Mouse (Mus musculus) liver, embryonic 12.5 days (tissue): ENCODE measurements around the gene Ccdc96. TPM values are rescaled to one million over a fixed set of nuclear protein-coding genes. Genes with fewer than 3 reads are reported as not detected.
A peak's percentile ranks its signal among the peaks of the same experiment; 100 is the strongest.

Experiments
- ATAC-seq: fragments of 200-750 bp; cut with Nextera tagmentation; 2 replicates; pipeline ENCODE4 v1.8.0; 2017; ENCODE audit warnings: moderate number of reproducible peaks, mild to moderate bottlenecking, moderate library complexity
- H3K27ac ChIP-seq: fragments of 300-500 bp; sonication (generic); 2 replicates; pipeline ENCODE4 v1.5.1; 2016; ENCODE audit warnings: mild to moderate bottlenecking
- H3K27me3 ChIP-seq: fragments of 300-500 bp; sonication (generic); replicated peaks from 2 replicates; pipeline ENCODE4 v1.6.1; 2016; ENCODE audit warnings: mild to moderate bottlenecking, moderate library complexity
- H3K36me3 ChIP-seq: fragments of 300-500 bp; sonication (generic); 2 replicates; pipeline ENCODE4 v1.6.1; 2016; ENCODE audit warnings: mild to moderate bottlenecking, moderate library complexity
- H3K4me1 ChIP-seq: fragments of 300-500 bp; sonication (generic); 2 replicates; pipeline ENCODE4 v1.6.1; 2016
- H3K4me2 ChIP-seq: fragments of 300-500 bp; sonication (generic); 2 replicates; pipeline ENCODE4 v1.6.1; 2016; ENCODE audit warnings: mild to moderate bottlenecking, moderate library complexity
- H3K4me3 ChIP-seq: fragments of 300-500 bp; sonication (generic); 2 replicates; pipeline ENCODE4 v1.5.1; 2016; ENCODE audit warnings: mild to moderate bottlenecking, moderate library complexity
- H3K9ac ChIP-seq: fragments of 300-500 bp; sonication (generic); 2 replicates; pipeline ENCODE4 v1.6.1; 2016; ENCODE audit warnings: mild to moderate bottlenecking, moderate library complexity
- H3K9me3 ChIP-seq: fragments of 300-500 bp; sonication (generic); replicated peaks from 2 replicates; pipeline ENCODE4 v1.6.1; 2016; ENCODE audit warnings: mild to moderate bottlenecking, moderate library complexity
- WGBS: fragments of 180-500 bp; shearing (Covaris S2); methylation state at CpG from one replicate; pipeline ENCODE4 v1.1.7; 2016; ENCODE audit not compliant: insufficient replicate concordance; 5-methylcytosine and 5-hydroxymethylcytosine counted together
- polyA plus RNA-seq: library from polyadenylated mRNA; unstranded; fragments of >200 nt; fragmentation: Nextera tagmentation; extraction: Ambion mirVana; gene quantifications from 2 replicates; pipeline ENCODE4 v1.2.1, GENCODE M21; 2016

Ccdc96 gene
- polyA plus RNA-seq, 1 experiment from 2014 or later, result 0.25 TPM

DNA sequence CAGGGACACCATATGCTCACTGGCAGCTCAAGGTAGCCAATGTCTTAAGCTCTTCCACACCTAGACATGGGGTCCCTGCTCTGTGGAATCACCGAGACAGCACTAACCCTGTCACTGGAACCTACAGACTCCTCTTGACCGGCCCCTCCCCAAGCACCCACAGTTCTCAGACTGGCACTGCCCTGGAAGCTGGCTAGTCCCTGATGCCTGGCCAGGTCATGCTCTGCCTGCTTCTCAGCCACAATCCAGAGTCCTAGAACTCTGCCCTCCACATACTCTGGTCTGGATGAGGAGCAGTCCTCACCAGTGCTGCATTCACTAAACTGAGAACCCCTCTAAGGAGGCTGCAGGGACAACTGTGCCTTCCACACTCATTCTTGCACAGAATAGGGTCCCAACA is 26.6 kb downstream of the Ccdc96 start:
- Histone ChIP-seq H3K36me3 (peaks cover 88% of the 10 kb centered on the region), H3K27ac (no peak overlapping the region), H3K9me3 (no peaks in the 10 kb centered on the region), H3K4me3 (no peak overlapping the region), H3K27me3 (no peaks in the 10 kb centered on the region), H3K9ac (no peak overlapping the region), H3K4me2 (no peak overlapping the region), H3K4me1 (no peaks in the 10 kb centered on the region)
- no peak for ATAC-seq
- 93% methylated on average over 2 of the region's 2 CpGs for WGBS

DNA sequence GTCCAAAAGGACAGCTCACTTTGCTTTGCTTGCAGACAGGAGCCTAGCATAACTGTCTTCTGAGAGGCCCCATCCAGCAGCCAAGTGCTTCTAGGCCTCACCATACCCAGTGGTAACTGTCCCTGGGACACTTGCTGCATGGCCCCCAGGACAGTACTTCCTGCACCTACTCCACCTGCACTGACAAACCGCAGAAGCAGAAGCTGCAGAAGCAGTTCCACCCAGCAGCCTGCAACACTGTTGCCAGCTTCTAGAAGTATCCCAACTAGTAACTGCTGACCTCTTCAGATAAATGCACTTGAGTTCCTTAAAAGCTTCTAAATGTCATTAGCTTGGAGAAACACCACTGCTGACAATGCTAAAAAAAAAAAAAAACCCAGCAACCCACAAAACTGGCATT is 30.7 kb downstream of the Ccdc96 start:
- Histone ChIP-seq H3K27ac (no peak overlapping the region), H3K4me1 (no peaks in the 10 kb centered on the region), H3K36me3 (peaks cover 93% of the 10 kb centered on the region), H3K9me3 (no peaks in the 10 kb centered on the region), H3K27me3 (no peaks in the 10 kb centered on the region), H3K4me2 (no peak overlapping the region), H3K9ac (no peak overlapping the region), H3K4me3 (no peak overlapping the region)
- whole genome bisulfite sequencing, result 72% methylated on average over 1 of the region's 1 CpGs
- no peak for ATAC-seq

DNA sequence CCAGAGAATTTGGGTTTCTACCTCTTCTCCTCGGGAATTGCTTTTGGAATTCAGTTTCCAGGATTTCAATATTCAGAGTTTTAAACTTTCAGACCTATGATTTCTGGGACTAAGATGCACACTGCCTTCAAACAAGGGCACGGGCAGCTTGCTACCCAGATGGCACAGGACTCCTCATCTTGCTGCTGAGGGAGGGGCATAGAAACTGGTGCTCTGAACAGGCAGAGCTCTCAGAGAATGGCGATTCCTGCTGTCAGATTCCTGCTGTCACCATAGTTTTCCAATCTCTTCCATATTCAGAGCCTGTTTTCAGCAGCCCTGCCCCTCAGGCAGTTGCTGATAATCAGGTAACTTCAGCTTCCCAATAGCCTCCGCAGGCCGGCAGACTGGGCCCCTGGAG is 31.2 kb downstream of the Ccdc96 start:
- Histone ChIP-seq H3K4me2 (no peak overlapping the region), H3K4me3 (no peak overlapping the region), H3K9me3 (no peaks in the 10 kb centered on the region), H3K36me3 (peaks cover 93% of the 10 kb centered on the region), H3K9ac (no peak overlapping the region), H3K4me1 (no peaks in the 10 kb centered on the region), H3K27me3 (no peaks in the 10 kb centered on the region), H3K27ac (no peak overlapping the region)
- WGBS, result 79% methylated on average over 5 of the region's 5 CpGs
- ATAC-seq, result no peak

DNA sequence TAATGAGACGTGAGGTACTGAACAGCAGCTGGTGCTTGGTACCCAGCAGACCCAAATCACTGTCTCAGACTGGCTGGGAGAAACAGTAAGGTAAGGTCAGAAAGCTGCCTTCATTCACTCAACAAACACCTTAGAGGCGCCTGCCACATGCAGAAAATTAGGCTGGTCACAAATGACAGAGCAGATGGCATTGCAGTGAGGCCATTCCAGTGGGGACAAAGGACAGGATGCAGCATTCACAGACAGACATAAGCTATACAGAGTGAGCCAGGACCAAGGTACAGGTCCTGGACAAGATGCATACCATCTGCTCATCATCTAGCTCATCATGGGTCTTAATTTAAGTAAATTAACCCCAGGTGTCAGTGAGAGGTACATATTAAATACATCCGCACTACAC is 33.2 kb downstream of the Ccdc96 start:
- no peak for ATAC-seq
- Histone ChIP-seq H3K9me3 (no peaks in the 10 kb centered on the region), H3K9ac (no peak overlapping the region), H3K36me3 (peaks cover 93% of the 10 kb centered on the region), H3K27ac (no peak overlapping the region), H3K27me3 (no peaks in the 10 kb centered on the region), H3K4me1 (peaks cover 4% of the 10 kb centered on the region), H3K4me2 (no peak overlapping the region), H3K4me3 (no peak overlapping the region)
- 80% methylated on average over 3 of the region's 3 CpGs for WGBS

DNA sequence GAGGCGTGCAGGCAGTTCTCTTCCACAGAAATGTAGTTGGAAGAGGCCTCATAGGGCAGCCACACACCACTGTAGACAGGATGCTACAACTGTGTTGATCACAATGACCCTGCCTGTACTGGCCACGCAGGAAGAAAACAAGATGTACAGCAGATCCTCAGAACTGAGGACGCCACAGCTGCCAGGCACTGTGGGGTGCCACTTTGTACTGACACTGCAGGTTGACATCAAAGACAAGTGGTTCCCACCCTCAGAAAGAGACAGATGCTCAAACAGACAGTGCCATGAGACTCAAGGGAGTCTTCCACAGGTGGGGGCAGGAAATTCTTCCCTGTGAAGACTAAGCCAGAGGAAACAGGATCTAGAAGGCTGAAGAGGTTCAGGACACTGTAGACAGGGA is 35.4 kb downstream of the Ccdc96 start:
- Histone ChIP-seq H3K9me3 (no peaks in the 10 kb centered on the region), H3K4me2 (no peak overlapping the region), H3K27me3 (no peaks in the 10 kb centered on the region), H3K27ac (no peak overlapping the region), H3K36me3 (peaks cover 92% of the 10 kb centered on the region), H3K4me3 (no peak overlapping the region), H3K9ac (no peak overlapping the region), H3K4me1 (peaks cover 25% of the 10 kb centered on the region)
- ATAC-seq, result no peak
- WGBS, result 82% methylated on average over 3 of the region's 3 CpGs

DNA sequence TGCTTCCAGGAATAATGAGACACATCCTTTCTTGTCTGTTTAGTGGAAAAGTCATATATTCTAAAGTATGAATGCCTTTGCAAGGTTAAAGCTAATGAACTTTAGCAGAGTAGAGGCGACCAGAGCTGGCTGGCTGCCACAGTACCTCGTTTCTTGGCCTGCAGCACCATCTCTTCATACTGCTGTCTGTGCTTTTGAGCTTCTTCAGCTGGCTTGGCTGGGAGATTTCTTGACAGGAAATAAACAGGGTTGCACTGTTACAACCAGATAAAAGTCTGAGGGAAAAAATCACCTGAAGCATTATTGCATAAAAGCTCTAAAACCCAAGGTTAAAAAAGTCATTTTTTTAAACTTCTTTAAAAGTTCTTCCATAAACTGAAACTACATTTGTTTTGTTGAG is 38.4 kb downstream of the Ccdc96 start:
- no peaks in the 10 kb centered on the region for H3K27me3 ChIP-seq
- peaks cover 27% of the 10 kb centered on the region for H3K4me1 ChIP-seq
- H3K36me3 ChIP-seq, result peaks cover 73% of the 10 kb centered on the region
- H3K4me3 ChIP-seq, result no peak overlapping the region
- no peak overlapping the region for H3K9ac ChIP-seq
- peak overlapping the region; percentile 38; the same call in 1 of the 2 replicates for H3K27ac ChIP-seq
- no peak for ATAC-seq
- no peaks in the 10 kb centered on the region for H3K9me3 ChIP-seq
- H3K4me2 ChIP-seq, result no peak overlapping the region
- 38% methylated on average over 2 of the region's 2 CpGs for WGBS

DNA sequence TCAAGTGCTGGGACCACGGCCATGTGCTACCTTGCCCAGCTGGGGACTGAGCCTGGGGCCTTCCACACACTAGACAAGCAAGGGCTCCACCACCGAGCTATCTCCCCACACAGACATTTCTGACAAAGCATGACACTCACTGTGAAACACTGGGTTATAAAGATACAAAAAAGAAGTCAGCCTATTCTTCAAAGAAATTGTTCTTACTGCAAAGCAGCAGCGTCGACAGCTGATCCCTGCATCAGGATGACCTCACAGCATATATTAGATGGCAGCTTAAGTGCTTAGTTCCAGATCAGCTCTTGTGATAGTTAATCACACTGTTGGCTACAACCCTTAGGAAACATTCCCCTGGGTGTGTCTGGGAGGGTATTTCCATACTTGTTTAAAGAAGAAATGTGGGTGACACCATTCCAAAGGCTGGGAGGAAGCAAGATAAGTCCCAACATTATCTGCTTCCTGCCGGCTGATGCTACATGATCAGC is 38.9 kb downstream of the Ccdc96 start:
- H3K27ac ChIP-seq, result peak overlapping the region; percentile 38
- H3K4me1 ChIP-seq, result peaks cover 32% of the 10 kb centered on the region
- WGBS, result 34% methylated on average over 5 of the region's 5 CpGs
- H3K9ac ChIP-seq, result no peak overlapping the region
- H3K4me2 ChIP-seq, result no peak overlapping the region
- H3K4me3 ChIP-seq, result no peak overlapping the region
- no peaks in the 10 kb centered on the region for H3K9me3 ChIP-seq
- ATAC-seq, result peak; percentile 73; the same call in 1 of the 2 replicates
- H3K27me3 ChIP-seq, result no peaks in the 10 kb centered on the region
- peaks cover 69% of the 10 kb centered on the region for H3K36me3 ChIP-seq

DNA sequence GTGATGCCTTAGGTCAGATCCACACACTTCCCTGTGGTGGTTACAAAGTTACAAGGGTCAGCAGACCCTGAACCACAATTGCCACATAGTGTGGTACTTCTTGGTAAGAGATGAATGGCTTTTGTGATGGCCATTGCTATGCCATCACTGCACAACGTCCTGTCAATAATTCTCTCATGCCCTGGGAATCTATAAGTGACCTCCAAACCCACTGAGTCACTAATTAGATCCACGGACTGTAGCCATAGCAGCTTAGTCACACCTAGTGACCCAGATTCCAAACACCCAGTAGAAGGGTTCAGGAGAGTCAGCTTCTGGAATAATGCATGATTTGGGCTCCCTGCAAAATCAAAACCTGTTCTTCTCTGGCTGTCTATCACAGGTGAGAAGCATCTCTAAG is 40.8 kb downstream of the Ccdc96 start:
- H3K27me3 ChIP-seq, result no peaks in the 10 kb centered on the region
- H3K4me1 ChIP-seq, result peaks cover 51% of the 10 kb centered on the region
- no peak overlapping the region for H3K4me2 ChIP-seq
- no peak overlapping the region for H3K9ac ChIP-seq
- H3K36me3 ChIP-seq, result peaks cover 49% of the 10 kb centered on the region
- H3K4me3 ChIP-seq, result no peak overlapping the region
- H3K9me3 ChIP-seq, result no peaks in the 10 kb centered on the region
- no peak for ATAC-seq
- 75% methylated on average over 2 of the region's 2 CpGs for WGBS
- H3K27ac ChIP-seq, result no peak overlapping the region

DNA sequence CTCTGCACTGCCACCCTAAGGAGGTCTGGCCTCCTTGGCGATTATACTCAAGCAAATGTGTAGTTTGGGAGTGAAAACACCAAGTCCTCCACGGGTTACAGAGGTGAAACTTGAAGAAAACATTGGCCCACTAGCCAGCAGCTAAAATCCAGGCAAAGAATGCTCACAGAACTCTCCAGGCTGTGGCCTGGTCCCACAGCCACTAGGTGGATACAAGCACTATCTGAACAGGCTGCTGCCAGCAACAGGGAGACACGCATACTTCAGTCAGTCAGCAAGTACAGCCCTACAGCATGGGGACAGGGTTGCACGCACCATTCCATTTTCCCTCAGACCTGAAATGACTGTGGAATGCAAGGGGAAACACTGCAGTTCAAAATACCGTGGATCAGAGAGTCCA is 41.9 kb downstream of the Ccdc96 start:
- 65% methylated on average over 5 of the region's 5 CpGs for WGBS
- no peak for ATAC-seq
- H3K4me2 ChIP-seq, result no peak overlapping the region
- no peak overlapping the region for H3K27ac ChIP-seq
- peaks cover 62% of the 10 kb centered on the region for H3K4me1 ChIP-seq
- H3K9me3 ChIP-seq, result no peaks in the 10 kb centered on the region
- peaks cover 39% of the 10 kb centered on the region for H3K36me3 ChIP-seq
- H3K4me3 ChIP-seq, result no peak overlapping the region
- no peaks in the 10 kb centered on the region for H3K27me3 ChIP-seq
- H3K9ac ChIP-seq, result no peak overlapping the region

DNA sequence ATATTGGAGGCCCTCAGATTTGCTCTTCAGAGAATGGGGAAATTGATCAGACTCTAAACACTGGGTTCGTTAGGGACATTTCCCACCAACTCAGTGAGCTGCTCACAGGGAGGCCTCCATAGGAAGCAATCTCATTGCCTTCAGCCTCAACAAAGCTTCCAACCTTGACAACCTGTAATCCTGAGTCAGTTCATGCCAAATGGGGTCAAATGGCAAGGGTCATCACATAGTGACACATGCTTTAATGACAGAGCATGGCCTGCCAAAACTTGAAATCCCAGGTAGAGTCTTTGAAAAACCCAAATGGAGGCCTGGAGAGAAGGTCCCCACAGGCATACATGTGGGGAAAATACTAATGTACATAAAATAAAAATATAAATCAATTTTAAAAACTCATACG is 42.5 kb downstream of the Ccdc96 start:
- WGBS, result 82% methylated on average over 2 of the region's 2 CpGs
- H3K9me3 ChIP-seq, result no peaks in the 10 kb centered on the region
- no peak overlapping the region for H3K4me3 ChIP-seq
- H3K36me3 ChIP-seq, result peaks cover 32% of the 10 kb centered on the region
- H3K27me3 ChIP-seq, result no peaks in the 10 kb centered on the region
- H3K4me1 ChIP-seq, result peaks cover 66% of the 10 kb centered on the region
- no peak overlapping the region for H3K4me2 ChIP-seq
- H3K27ac ChIP-seq, result no peak overlapping the region
- no peak for ATAC-seq
- H3K9ac ChIP-seq, result no peak overlapping the region

DNA sequence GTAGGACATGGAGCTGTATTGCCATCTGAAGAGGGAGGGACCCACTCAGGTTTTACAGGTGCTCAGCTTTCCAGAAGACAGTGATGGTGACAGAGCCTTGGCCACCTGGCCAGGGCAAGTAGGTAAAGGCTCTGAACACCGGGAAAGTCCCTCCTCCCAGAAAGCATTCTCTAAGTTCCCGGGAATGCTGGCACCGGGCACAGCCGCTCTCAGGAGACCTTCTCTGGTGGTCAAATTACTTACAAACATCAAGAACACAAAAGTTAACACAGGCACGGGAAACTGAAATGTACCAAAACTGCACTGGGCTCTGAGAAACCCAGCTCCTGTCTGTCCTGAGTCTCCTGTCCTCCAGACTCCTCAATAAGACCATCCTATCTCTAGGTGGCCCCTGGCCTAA is 45.3 kb downstream of the Ccdc96 start:
- H3K4me2 ChIP-seq, result peak overlapping the region; percentile 96
- H3K9me3 ChIP-seq, result no peaks in the 10 kb centered on the region
- H3K4me1 ChIP-seq, result peaks cover 56% of the 10 kb centered on the region
- H3K4me3 ChIP-seq, result peak overlapping the region; percentile 74
- no peak for ATAC-seq
- H3K27ac ChIP-seq, result peak overlapping the region; percentile 71
- H3K9ac ChIP-seq, result peak overlapping the region; percentile 82
- H3K27me3 ChIP-seq, result no peaks in the 10 kb centered on the region
- 11% methylated on average over 5 of the region's 5 CpGs for WGBS
- peaks cover 10% of the 10 kb centered on the region for H3K36me3 ChIP-seq

DNA sequence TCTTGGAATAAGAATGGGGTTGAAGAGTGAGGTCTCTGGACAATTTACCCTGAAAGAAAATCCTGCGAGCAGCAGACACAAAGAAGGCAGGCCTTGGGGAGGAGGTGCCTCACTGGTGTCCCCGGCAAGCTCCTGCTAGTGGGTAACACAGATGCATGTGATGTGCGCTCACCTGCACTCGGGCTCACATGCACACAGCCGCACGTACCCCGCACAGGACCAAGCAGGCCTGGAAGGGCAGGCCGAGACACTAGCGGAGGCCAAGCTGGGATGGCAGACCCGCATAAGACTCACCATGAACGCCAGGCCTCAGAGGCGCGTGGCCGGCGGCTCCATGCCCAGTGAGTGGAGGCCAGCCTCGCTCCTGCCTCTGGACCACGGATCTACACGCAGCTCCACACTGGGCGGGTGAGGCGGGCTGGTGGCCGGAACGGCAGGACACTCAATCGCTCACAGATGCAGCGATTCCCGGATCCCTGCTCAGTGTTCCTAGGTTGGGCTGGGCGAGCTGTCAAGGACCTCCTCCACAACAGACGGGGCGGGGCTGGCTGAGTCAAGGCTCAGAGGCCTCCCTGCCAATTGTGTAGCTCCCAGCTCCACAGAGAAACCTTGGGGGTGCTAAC is 45.9 kb downstream of the Ccdc96 start:
- Histone ChIP-seq H3K27ac (peak overlapping the region; percentile 71), H3K4me1 (peaks cover 59% of the 10 kb centered on the region), H3K4me2 (peak overlapping the region; percentile 96), H3K27me3 (no peaks in the 10 kb centered on the region), H3K36me3 (peaks cover 5% of the 10 kb centered on the region), H3K9ac (peak overlapping the region; percentile 82), H3K4me3 (peak overlapping the region; percentile 74), H3K9me3 (no peaks in the 10 kb centered on the region)
- peak; percentile 95 for ATAC-seq
- WGBS, result under 1% methylated on average over 28 of the region's 28 CpGs
